Mouse (Mus musculus) limb, embryonic 10.5 days (tissue): ENCODE data around the gene Sik1. TPM values are rescaled to one million over a fixed set of nuclear protein-coding genes. Genes with fewer than 3 reads are reported as not detected.
A peak's percentile ranks its signal among the peaks of the same experiment; 100 is the strongest.

Experiments used
- DNase-seq: peaks from one replicate; pipeline ENCODE4 v3.0.0-alpha.2; 2017; ENCODE audit warnings: low spot score
- H3K27ac ChIP-seq: fragments of 300-500 bp; sonication (generic); 2 replicates; pipeline ENCODE4 v1.5.1; 2016; ENCODE audit warnings: mild to moderate bottlenecking
- H3K27me3 ChIP-seq: fragments of 300-500 bp; sonication (generic); 2 replicates; pipeline ENCODE4 v1.6.1; 2016; ENCODE audit warnings: low read depth, mild to moderate bottlenecking; ENCODE audit not compliant: poor library complexity, severe bottlenecking
- H3K36me3 ChIP-seq: fragments of 300-500 bp; sonication (generic); 2 replicates; pipeline ENCODE4 v1.6.1; 2016; ENCODE audit warnings: mild to moderate bottlenecking, moderate library complexity
- H3K4me1 ChIP-seq: fragments of 300-500 bp; sonication (generic); 2 replicates; pipeline ENCODE4 v1.6.1; 2016
- H3K4me3 ChIP-seq: fragments of 300-500 bp; sonication (generic); 2 replicates; pipeline ENCODE4 v1.5.1; 2016; ENCODE audit warnings: mild to moderate bottlenecking, moderate library complexity
- H3K9me3 ChIP-seq: fragments of 300-500 bp; sonication (generic); replicated peaks from 2 replicates; pipeline ENCODE4 v1.6.1; 2016; ENCODE audit warnings: mild to moderate bottlenecking
- WGBS: fragments of 180-500 bp; shearing (Covaris S2); methylation state at CpG from one replicate; pipeline ENCODE4 v1.1.7; 2016; 5-methylcytosine and 5-hydroxymethylcytosine counted together
- polyA plus RNA-seq: library from polyadenylated mRNA; unstranded; fragments of >200 nt; fragmentation: Nextera tagmentation; extraction: Ambion mirVana; gene quantifications from 2 replicates; pipeline ENCODE4 v1.2.1, GENCODE M21; 2016

The Sik1 gene
- polyA plus RNA-seq, 1 experiment from 2014 or later: 10.3 TPM

DNA sequence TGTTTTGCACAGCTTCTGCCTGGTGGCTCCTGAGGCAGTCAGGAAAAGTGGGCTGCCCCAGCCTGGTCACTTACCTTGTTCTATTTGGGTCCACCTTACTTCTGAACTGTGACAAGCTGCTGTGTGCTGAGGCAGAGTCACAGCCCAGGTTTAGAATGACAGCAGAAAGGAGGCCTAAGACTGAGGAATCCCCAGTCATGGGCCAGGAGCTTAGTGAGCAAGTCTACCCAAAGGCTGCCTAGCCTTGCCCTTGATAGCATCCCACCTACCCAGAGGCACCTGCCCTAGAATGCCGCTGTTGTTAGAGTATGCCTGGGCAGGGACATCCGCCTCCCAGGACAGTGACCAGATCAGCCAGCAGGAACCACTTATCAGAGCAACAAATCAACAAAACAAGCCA, 3.2 kb upstream of the Sik1 start:
- WGBS: 66% methylated on average over 2 of the region's 2 CpGs
- H3K27ac ChIP-seq: peak overlapping the region; percentile 46; the same call in 1 of the 2 replicates

DNA sequence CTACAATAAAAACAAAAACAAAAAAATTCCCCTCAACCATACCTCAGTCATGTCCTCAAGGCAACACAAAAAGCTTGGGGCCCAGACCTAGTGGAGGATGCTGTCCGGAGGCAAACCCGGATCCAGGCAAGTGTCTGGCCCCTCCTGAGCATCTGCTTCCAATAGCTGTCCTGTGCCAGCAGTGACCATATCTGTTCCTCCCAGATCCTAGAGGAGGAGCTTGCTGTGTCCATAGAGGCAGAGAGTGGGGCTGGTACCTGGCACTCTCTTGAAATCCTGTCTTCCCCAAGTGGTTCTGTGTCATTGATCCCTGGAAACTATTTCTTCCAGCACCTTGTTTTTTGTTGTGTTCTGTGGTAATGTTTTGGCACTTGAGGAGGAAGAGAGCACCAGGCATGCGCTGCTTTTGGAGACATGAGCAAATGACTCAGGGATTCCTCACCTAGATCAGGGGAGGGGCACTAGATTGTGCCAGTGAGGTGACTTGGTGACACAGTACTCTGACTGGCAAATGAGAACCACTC, 2.4 kb upstream of the Sik1 start:
- H3K4me3 ChIP-seq: no peak overlapping the region
- WGBS: 87% methylated on average over 3 of the region's 3 CpGs
- peaks cover 53% of the 10 kb centered on the region for H3K4me1 ChIP-seq
- no peaks in the 10 kb centered on the region for H3K27me3 ChIP-seq
- peak overlapping the region; percentile 92; the same call in 1 of the 2 replicates for H3K27ac ChIP-seq
- no peaks in the 10 kb centered on the region for H3K9me3 ChIP-seq
- H3K36me3 ChIP-seq: peaks cover 10% of the 10 kb centered on the region
- DNase-seq: no peak

More for the DNA sequence above, 3.2 kb upstream of the Sik1 start:
- no peak overlapping the region for H3K4me3 ChIP-seq
- 0 out of 2 replicates have a peak, but pooled peaks cover 2% of the 10 kb centered on the region for H3K36me3 ChIP-seq
- H3K4me1 ChIP-seq: peaks cover 45% of the 10 kb centered on the region
- H3K9me3 ChIP-seq: no peaks in the 10 kb centered on the region
- no peaks in the 10 kb centered on the region for H3K27me3 ChIP-seq
- DNase-seq: no peak

DNA sequence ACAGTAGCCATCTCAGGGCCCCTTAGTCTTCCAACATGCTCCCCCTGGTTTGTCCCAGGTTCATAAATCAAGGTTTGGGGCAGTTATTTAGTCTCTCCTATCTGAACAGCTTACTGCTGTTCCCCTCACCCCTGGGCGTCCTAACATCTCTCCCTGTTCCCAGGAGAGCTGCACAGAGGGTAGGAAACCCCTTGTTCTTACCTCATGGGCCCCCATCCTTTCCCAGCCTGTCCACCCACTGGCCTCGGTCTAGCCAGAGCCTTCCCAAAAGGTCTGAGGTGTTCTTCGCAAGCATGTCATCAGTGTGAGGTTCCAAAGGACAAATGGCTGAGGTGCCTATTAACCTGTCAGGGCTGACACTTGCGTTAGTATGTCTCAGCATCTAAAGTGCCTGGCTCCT, 1.6 kb upstream of the Sik1 start:
- peaks cover 57% of the 10 kb centered on the region for H3K4me1 ChIP-seq
- H3K27ac ChIP-seq: peak overlapping the region; percentile 92
- no peaks in the 10 kb centered on the region for H3K27me3 ChIP-seq
- H3K4me3 ChIP-seq: no peak overlapping the region
- no peak for DNase-seq
- no peaks in the 10 kb centered on the region for H3K9me3 ChIP-seq
- H3K36me3 ChIP-seq: peaks cover 14% of the 10 kb centered on the region
- WGBS: 72% methylated on average over 4 of the region's 4 CpGs

DNA sequence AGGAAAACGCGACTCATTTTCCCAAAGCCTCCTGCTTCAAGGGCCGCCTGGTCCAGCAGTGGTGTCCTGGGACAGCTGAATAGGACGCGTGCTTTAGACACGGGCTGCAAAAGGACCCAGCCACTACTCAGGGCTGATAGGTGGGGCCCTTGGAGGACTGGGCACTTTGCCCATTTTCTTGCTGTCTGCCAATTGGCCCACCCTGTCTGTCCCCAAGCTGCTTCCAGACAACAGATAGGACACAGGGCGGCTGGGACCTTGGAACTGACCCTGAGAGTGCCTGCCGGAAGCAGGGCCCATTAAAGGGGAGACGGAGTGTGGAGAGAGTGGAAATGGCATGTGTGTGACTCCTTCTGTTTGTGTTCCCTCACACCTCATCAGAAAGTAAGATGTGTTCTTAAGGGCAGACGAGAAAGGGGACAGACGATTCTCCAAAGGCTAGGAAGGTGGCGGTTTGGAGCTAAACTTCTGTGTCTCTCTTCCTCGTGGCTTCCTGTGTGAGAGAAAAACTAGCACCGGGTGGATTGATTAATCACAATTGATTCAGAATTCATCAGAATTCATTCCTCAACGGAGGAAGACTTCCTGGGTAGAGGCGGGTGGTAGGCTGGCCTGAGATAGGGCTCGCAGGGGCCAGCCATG, 1.0 kb upstream of the Sik1 start:
- 39% methylated on average over 17 of the region's 17 CpGs for WGBS
- Histone ChIP-seq H3K27me3 (no peaks in the 10 kb centered on the region), H3K9me3 (no peaks in the 10 kb centered on the region), H3K36me3 (peaks cover 17% of the 10 kb centered on the region), H3K27ac (peak overlapping the region; percentile 92), H3K4me1 (peaks cover 59% of the 10 kb centered on the region), H3K4me3 (peak overlapping the region; percentile 75)
- peak; percentile 69 for DNase-seq

DNA sequence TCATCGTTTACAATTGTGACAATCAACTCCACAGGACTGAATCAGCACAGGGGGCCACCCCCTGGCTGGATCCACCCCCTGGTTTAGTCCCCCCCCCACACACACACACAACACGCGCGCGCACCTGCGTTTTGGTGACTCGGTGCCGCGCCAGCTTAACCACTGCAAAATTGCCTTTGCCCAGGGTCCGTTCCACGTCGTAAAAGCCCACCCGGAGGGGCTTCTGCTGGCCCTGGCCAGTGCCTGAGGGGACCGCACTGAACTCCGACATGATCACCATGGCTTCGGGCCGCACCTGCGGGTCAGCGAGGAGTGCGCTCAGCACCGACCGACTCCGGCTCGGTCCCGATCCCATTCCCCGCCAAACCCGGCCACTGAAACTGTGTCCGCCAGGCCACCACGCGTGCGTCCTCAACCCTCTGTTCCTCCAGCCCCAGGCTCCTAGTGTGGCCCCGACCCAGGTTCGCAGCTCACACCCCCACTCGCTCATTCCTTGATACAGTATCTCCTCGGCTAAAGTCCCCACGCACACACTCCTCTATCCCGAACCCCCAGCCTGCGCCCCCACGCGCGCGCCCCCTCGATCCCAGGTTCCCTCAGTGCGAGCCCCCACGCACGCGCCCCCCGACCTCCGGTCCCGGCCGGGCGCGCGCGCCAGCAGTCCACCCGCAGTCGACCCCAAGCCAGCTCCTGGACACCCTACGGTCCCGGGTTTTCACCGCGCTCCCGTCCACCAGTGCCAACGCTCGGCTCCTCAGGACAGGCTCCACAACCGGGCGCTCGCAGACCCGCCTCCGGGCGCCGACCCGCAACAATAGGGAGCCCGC, 621 bp downstream of the Sik1 start:
- peak overlapping the region; percentile 92 for H3K27ac ChIP-seq
- H3K4me1 ChIP-seq: peaks cover 61% of the 10 kb centered on the region
- no peaks in the 10 kb centered on the region for H3K27me3 ChIP-seq
- DNase-seq: peak; percentile 66
- H3K4me3 ChIP-seq: peak overlapping the region; percentile 75
- H3K9me3 ChIP-seq: no peaks in the 10 kb centered on the region
- WGBS: under 1% methylated on average over 73 of the region's 73 CpGs
- peaks cover 33% of the 10 kb centered on the region for H3K36me3 ChIP-seq

DNA sequence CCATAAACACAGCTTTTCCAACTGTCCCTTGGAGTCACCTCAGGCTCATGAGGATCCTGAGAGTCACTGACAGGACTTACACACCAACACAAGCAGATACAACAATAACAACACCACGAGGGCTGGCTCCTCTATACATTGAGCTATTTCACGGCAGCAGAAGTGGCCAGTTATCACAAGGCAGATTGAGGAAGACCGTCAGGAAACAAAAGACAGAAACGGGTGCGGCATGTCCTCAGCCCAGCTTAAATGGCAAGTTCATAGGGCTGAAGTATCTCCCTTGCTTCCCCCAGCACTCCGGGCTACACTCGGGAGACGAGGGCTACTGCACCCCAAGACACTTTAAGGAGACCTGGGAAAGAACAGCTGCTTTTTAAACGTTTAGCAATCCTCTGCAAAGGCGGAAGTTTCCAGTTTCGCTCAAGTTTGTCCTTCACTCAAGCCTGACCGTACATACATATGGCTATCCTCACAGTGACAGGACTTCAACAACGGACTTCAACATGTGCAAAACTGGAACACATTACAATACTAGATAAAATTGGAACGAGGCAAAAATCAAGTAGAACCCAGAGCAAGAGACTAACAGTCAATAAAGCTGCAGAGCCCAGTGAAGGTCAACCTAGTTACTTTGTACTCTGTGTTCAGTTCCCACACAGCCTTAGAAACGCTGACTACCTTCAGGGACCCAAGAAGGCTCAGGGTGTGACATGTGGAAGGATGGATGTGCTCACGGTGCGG, 2.0 kb downstream of the Sik1 start:
- WGBS: 85% methylated on average over 17 of the region's 17 CpGs
- Histone ChIP-seq H3K27me3 (no peaks in the 10 kb centered on the region), H3K9me3 (no peaks in the 10 kb centered on the region), H3K27ac (no peak overlapping the region), H3K4me3 (0 out of 2 replicates have a peak overlapping the region, but pooled peaks have one; percentile 75), H3K36me3 (peaks cover 47% of the 10 kb centered on the region), H3K4me1 (peaks cover 61% of the 10 kb centered on the region)
- no peak for DNase-seq

DNA sequence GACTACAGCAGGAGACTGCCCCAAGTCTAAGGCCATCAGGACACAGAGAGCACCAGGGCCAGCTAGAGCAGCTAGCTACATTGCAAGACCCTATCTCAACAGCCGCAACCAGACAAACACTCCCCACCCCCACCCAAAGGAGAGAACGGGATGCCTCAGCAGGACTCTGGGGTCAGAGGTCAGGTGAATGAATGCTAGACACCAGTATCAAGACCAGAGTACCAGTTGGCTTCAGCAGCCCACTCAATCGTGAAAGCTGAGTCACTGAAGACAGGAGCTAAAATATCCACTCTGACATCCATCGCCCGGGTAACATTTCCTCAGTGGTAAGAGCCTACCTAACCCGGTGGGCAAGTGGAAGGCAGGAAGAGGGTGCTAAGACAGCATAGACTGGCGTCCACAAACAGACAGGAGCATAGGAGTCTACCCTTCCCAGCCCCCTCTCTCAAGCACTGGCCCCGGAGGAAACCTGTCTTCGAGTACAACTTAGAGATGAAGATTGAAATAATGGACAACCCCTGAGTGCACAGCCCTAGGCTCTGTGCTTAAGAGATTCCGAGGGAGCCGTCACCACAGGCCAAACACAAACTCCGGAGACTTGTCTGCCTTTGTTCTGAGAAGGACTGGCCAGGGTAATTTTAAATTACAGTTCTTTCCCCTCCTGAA, 2.7 kb downstream of the Sik1 start:
- 77% methylated on average over 12 of the region's 12 CpGs for WGBS
- Histone ChIP-seq H3K4me3 (no peak overlapping the region), H3K27ac (no peak overlapping the region), H3K4me1 (peaks cover 56% of the 10 kb centered on the region), H3K27me3 (no peaks in the 10 kb centered on the region), H3K9me3 (no peaks in the 10 kb centered on the region), H3K36me3 (peaks cover 54% of the 10 kb centered on the region)
- DNase-seq: no peak

DNA sequence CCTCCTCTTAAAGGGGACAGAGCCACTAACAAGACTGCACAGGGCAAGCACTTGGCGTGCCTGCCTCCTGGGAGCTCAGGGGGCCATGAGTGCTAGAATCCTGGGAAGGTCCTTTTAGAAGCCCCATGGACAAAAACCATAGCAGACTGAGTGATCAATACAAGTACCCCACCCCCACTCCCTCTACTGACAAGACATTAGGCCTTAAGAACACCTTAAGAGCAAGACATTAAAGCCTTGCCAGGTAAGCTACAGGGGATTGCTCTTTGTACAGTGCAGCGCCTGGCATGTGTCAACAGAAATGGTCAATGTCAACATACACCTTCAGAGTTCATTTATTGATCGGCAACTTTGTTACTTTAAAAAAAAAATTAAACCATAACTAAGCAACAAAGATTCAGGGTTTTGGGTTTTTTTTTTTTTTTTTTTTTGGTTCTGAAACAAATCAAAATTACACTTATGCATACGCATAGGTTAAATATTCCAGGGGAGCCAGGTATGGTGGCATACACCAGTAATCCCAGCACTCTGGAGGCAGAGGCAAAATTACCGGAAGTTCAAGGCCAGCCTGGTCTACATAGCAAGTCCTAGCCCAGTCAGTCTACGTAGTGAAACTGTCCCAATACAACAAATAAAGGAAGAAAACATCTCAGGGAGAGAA, 3.7 kb downstream of the Sik1 start:
- H3K4me3 ChIP-seq: no peak overlapping the region
- WGBS: 87% methylated on average over 6 of the region's 6 CpGs

DNA sequence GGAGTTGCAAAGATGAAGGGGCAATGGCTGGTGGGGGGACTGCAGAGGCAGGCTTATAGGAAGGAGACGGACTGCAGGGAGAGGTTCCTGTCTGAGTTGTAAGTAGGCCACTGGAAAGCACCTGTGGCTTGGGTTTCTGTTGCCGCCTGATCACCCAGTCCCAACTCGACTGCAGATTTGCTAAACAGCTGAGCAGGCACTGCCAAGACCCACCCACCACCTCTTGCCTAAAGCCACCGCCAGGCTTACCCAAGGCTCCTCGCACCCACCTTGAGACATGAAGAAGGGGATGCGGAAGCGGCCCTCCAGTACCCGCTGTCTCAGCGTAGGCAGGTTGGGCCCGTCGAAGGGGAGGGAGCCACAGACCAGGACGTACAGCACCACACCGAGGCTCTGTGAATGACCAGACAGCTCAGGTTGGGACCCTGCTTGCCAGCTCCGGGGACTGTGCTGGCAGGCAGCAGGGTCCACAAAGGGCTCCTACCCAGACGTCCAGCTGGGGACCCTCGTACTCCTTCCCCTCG, 5.1 kb downstream of the Sik1 start:
- H3K4me3 ChIP-seq: no peak overlapping the region
- no peak for DNase-seq
- H3K27me3 ChIP-seq: no peaks in the 10 kb centered on the region
- 95% methylated on average over 17 of the region's 17 CpGs for WGBS
- H3K9me3 ChIP-seq: no peaks in the 10 kb centered on the region
- H3K36me3 ChIP-seq: peaks cover 78% of the 10 kb centered on the region
- H3K27ac ChIP-seq: no peak overlapping the region
- peaks cover 36% of the 10 kb centered on the region for H3K4me1 ChIP-seq

More for the DNA sequence above, 3.7 kb downstream of the Sik1 start:
- Histone ChIP-seq H3K27me3 (no peaks in the 10 kb centered on the region), H3K36me3 (peaks cover 64% of the 10 kb centered on the region), H3K4me1 (peaks cover 48% of the 10 kb centered on the region), H3K9me3 (no peaks in the 10 kb centered on the region), H3K27ac (no peak overlapping the region)
- DNase-seq: no peak

DNA sequence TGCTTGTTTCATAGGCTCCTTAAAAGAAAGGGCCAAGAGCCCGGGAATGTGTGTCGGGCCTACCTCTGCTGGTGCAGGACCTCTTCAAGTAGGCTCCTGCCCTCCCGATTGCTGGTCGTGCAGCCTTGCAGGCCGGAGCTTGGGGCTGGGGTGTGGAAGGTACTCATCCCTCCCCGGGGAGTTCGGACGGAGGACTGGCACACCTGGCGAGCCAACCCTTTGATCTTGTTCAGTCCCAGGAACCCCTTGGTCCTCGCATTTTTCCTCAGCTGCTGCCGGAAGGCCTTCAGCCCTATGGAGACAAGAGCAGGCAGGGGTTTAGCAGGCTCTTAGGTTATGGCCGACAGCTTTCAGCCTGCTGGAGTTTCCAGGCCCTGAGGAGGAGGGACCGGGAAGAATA, 8.6 kb downstream of the Sik1 start:
- Histone ChIP-seq H3K4me1 (peaks cover 13% of the 10 kb centered on the region), H3K27ac (no peak overlapping the region), H3K4me3 (no peak overlapping the region), H3K36me3 (peaks cover 87% of the 10 kb centered on the region), H3K27me3 (no peaks in the 10 kb centered on the region), H3K9me3 (no peaks in the 10 kb centered on the region)
- no peak for DNase-seq
- 90% methylated on average over 13 of the region's 13 CpGs for WGBS

DNA sequence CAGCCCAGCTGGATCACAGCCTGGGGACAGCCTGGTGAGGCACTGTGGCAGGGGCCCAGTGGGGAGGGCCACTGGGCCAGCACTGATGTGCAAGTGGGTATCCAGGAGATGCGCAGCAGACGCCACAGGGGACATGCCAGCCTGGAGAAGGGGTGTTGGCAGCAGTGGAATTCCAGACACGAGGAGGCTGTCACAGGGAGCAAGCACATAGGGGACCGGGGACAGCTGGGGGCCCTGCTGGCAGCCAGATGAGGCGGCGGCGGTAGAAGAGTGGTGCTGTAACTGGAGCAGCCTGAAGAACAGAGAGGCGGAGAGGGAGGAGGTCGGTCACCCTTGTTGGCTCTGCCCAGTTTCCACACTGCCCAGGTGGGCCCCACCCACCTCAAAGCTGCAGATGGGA, 9.3 kb downstream of the Sik1 start:
- H3K27ac ChIP-seq: no peak overlapping the region
- H3K36me3 ChIP-seq: peaks cover 81% of the 10 kb centered on the region
- H3K4me1 ChIP-seq: peaks cover 15% of the 10 kb centered on the region
- DNase-seq: no peak
- H3K27me3 ChIP-seq: no peaks in the 10 kb centered on the region
- H3K4me3 ChIP-seq: no peak overlapping the region
- WGBS: 82% methylated on average over 9 of the region's 9 CpGs
- H3K9me3 ChIP-seq: no peaks in the 10 kb centered on the region

DNA sequence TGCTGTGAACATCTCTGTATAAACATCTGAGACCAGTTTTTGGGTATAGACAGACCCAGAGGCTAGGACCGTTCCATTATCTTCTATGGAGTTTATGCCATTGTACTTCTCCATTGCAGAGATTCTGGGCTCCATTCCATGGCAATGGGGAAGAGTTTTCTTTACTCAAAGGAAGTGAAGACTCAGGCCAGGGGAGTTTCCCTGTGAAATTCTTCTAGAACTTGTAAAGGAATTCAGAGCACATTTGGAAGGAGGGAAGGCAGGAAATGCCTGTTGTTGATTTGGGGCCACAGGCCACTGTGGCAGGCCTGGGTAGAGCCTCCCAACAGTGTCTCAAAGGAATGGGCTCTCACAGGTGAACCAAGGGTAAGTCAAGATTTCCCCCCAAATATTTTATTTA, 11.7 kb downstream of the Sik1 start:
- no peak overlapping the region for H3K4me3 ChIP-seq
- H3K4me1 ChIP-seq: peaks cover 7% of the 10 kb centered on the region; the same call in 1 of the 2 replicates
- H3K36me3 ChIP-seq: peaks cover 57% of the 10 kb centered on the region
- DNase-seq: no peak
- no peaks in the 10 kb centered on the region for H3K27me3 ChIP-seq
- H3K27ac ChIP-seq: no peak overlapping the region
- H3K9me3 ChIP-seq: no peaks in the 10 kb centered on the region
- 90% methylated on average over 1 of the region's 1 CpGs for WGBS
